Mouse (Mus musculus) liver, embryonic 15.5 days (tissue): ENCODE measurements around the gene Serinc4. TPM values are rescaled to one million over a fixed set of nuclear protein-coding genes. Genes with fewer than 3 reads are reported as not detected.
A peak's percentile ranks its signal among the peaks of the same experiment; 100 is the strongest.
"Not testable (repeated sequence)": the region's sequence is repeated elsewhere in the genome, so short reads cannot be mapped to it uniquely, and the experiment has no call there.

Experiments
- ATAC-seq: fragments of 200-750 bp; cut with Nextera tagmentation; 2 replicates; pipeline ENCODE4 v1.8.0; 2017; ENCODE audit warnings: moderate number of reproducible peaks, mild to moderate bottlenecking, moderate library complexity; ENCODE audit not compliant: insufficient read depth
- H3K27ac ChIP-seq: fragments of 300-500 bp; sonication (generic); replicated peaks from 2 replicates; pipeline ENCODE4 v1.5.1; 2015; ENCODE audit warnings: mild to moderate bottlenecking, inconsistent platforms
- H3K27me3 ChIP-seq: fragments of 300-500 bp; sonication (generic); 2 replicates; pipeline ENCODE4 v1.6.1; 2015; ENCODE audit warnings: mild to moderate bottlenecking, inconsistent platforms
- H3K36me3 ChIP-seq: fragments of 300-500 bp; sonication (generic); replicated peaks from 2 replicates; pipeline ENCODE4 v1.6.1; 2015; ENCODE audit warnings: moderate library complexity, mild to moderate bottlenecking, inconsistent platforms
- H3K4me1 ChIP-seq: fragments of 300-500 bp; sonication (generic); replicated peaks from 2 replicates; pipeline ENCODE4 v1.6.1; 2015; ENCODE audit warnings: inconsistent platforms
- H3K4me2 ChIP-seq: fragments of 300-500 bp; sonication (generic); 2 replicates; pipeline ENCODE4 v1.6.1; 2015; ENCODE audit warnings: moderate library complexity, mild to moderate bottlenecking, inconsistent platforms
- H3K4me3 ChIP-seq: fragments of 300-500 bp; sonication (generic); replicated peaks from 2 replicates; pipeline ENCODE4 v1.5.1; 2015; ENCODE audit warnings: mild to moderate bottlenecking, inconsistent platforms
- H3K9ac ChIP-seq: fragments of 300-500 bp; sonication (generic); 2 replicates; pipeline ENCODE4 v1.6.1; 2015; ENCODE audit warnings: moderate library complexity, mild to moderate bottlenecking, inconsistent platforms
- H3K9me3 ChIP-seq: fragments of 300-500 bp; sonication (generic); replicated peaks from 2 replicates; pipeline ENCODE4 v1.6.1; 2016; ENCODE audit warnings: inconsistent platforms
- WGBS: fragments of 180-500 bp; shearing (Covaris S2); methylation state at CpG from one replicate; pipeline ENCODE4 v1.1.7; 2015; ENCODE audit warnings: mixed read lengths; ENCODE audit not compliant: insufficient replicate concordance; 5-methylcytosine and 5-hydroxymethylcytosine counted together
- polyA plus RNA-seq: library from polyadenylated mRNA; unstranded; fragments of >200 nt; fragmentation: Nextera tagmentation; extraction: Ambion mirVana; gene quantifications from 2 replicates; pipeline ENCODE4 v1.2.1, GENCODE M21; 2015

Serinc4 gene
- polyA plus RNA-seq, 1 experiment from 2014 or later = not detected

DNA sequence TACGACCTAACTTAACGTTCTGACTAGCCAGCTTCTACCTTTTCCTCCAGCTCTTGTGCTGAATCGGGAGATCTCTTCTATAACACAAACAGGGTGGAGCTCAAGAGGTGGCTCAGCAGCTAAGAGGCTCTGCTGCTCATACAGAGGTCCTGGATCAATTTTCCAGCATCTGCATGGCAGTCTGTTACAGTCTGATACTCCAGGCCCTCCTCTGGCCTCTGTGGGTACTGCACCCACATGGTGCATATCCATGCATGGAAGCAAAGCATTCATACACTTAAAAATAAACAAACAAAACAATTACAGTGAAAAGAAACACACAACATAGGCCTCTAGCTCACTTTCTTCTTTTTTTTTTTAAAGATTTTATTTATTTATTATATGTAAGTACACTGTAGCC is 16.2 kb upstream of the Serinc4 start:
- peak overlapping the region; percentile 82; the same call in 1 of the 2 replicates for H3K4me2 ChIP-seq
- H3K9me3 ChIP-seq, ATAC-seq, H3K27ac ChIP-seq, H3K36me3 ChIP-seq, H3K27me3 ChIP-seq, H3K9ac ChIP-seq: not testable (repeated sequence)
- H3K4me3 ChIP-seq = peak overlapping the region; percentile 75
- peaks cover 11% of the 10 kb centered on the region for H3K4me1 ChIP-seq
- WGBS = 89% methylated on average over 3 of the region's 3 CpGs

DNA sequence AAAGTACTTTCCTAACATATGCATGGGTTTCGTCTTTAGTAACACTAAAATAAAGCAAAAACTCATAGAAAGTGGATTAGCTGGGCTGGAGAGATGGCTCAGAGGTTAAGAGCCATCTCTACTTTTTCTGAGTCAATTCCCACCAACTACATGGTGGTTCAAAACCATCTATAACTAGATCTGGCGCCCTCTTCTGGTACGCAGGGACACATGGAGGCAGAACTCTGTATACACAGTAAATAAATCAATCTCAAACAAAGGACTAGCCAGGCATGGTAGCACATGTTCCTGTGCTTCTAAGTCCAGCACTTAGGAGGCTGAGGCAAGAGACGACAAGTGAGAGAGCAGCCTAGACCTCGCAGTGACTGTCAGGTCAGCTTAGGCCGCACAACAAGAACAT is 12.4 kb upstream of the Serinc4 start:
- not testable (repeated sequence) for ATAC-seq, H3K27me3 ChIP-seq, H3K36me3 ChIP-seq, H3K4me3 ChIP-seq, H3K4me1 ChIP-seq, H3K9me3 ChIP-seq, H3K27ac ChIP-seq, H3K4me2 ChIP-seq, H3K9ac ChIP-seq
- WGBS = 56% methylated on average over 4 of the region's 6 CpGs

DNA sequence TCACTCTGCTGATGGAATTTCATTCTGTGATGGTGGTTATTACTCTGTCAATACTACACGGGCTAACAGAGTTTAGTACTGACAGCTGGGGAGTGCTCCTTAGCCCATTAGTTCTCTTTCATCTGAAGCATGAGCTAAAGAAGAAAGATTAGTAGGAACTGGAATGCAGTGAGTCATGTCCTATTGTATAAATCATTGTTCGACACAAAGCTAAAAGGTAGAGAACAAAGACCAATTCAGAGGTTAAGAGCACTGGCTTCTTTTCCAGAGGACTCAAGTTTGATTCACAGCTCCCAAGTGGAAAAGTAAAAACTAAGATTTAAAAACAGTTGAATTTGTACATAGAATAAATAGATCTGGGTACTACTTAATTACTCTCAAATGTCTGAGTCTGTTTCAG is 3.5 kb upstream of the Serinc4 start:
- Histone ChIP-seq H3K4me3 (no peak overlapping the region), H3K9ac (no peak overlapping the region), H3K9me3 (no peaks in the 10 kb centered on the region), H3K36me3 (peaks cover 29% of the 10 kb centered on the region), H3K4me2 (no peak overlapping the region), H3K4me1 (peaks cover 23% of the 10 kb centered on the region), H3K27me3 (no peaks in the 10 kb centered on the region), H3K27ac (no peak overlapping the region)
- no peak for ATAC-seq
- WGBS = 74% methylated on average over 2 of the region's 2 CpGs

DNA sequence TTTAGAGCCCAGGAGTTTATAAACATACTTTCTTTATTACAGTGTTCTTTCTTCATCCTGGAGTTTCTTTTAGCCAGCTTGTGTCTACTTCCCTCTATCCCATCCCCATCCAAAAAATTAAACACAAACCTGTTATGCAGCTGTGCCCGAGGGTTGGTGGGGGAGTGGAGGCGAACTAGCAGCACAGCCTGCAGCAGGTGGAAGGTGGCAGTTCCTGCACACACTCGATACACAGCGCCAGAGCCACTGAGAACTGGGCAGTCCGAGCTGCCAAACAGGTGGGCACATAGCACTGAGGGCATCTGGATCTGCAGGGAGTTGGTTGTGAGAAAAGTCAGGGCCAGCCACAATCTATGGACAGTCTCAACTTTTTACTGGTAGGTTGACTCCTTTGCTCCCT is 1.0 kb downstream of the Serinc4 start:
- no peaks in the 10 kb centered on the region for H3K9me3 ChIP-seq
- WGBS = 74% methylated on average over 5 of the region's 5 CpGs
- H3K4me2 ChIP-seq = no peak overlapping the region
- ATAC-seq = no peak
- H3K4me1 ChIP-seq = peaks cover 53% of the 10 kb centered on the region
- H3K27ac ChIP-seq = no peak overlapping the region
- no peak overlapping the region for H3K9ac ChIP-seq
- no peaks in the 10 kb centered on the region for H3K27me3 ChIP-seq
- no peak overlapping the region for H3K4me3 ChIP-seq
- peaks cover 51% of the 10 kb centered on the region for H3K36me3 ChIP-seq

DNA sequence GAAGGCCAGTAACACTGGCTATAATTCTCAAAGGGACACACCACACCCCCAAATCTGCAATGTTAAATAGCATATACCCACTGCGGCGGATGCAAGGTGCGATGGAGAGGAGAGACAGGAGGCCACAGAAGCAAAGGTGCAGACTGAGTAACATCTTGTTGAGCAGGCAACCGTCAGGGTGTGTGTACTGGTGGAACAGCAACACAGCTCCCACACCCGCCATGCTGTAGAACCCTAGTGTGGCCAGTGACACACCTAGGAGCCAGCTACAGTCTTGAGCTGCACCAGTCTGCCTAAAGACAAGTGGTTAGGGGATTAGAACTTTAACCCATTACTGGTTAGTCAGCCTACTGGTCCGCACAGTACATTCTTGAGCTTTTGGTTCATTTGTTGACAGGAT is 2.7 kb downstream of the Serinc4 start:
- Histone ChIP-seq H3K36me3 (peaks cover 36% of the 10 kb centered on the region), H3K4me2 (no peak overlapping the region), H3K4me1 (peaks cover 60% of the 10 kb centered on the region), H3K27ac (no peak overlapping the region), H3K9me3 (no peaks in the 10 kb centered on the region), H3K9ac (no peak overlapping the region), H3K27me3 (no peaks in the 10 kb centered on the region), H3K4me3 (no peak overlapping the region)
- ATAC-seq = no peak
- WGBS = 78% methylated on average over 6 of the region's 6 CpGs

DNA sequence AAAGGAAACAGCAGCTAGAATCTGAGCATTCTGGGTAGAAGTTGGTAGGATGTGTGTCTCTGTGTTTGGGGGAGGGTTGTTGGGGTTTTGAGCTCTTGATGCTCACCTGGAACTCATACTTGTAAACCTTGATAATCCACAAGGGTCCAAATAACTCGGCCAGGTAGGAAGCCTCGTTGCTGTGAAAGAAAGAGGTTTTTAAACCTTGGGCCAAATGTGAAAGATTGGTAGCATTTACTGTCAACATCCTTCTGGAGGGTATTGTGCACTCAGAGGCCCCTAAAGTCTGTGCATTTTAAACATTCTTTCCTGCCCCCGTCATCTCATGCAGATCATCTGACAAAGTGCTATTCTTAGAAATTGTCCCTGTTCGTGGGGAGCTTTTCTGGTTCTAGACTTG is 3.6 kb downstream of the Serinc4 start, which contains the start of gene Hypk:
Gene Hypk (plus strand): TSS at position 301 of the 400 bp plus-strand sequence.
- H3K4me1 ChIP-seq = peaks cover 61% of the 10 kb centered on the region
- H3K27ac ChIP-seq = no peak within 1 kb of the TSS; the same call in 1 of the 2 replicates
- no peak for ATAC-seq
- no peaks in the 10 kb centered on the region for H3K27me3 ChIP-seq
- no peaks in the 10 kb centered on the region for H3K9me3 ChIP-seq
- no peak within 1 kb of the TSS for H3K4me3 ChIP-seq
- WGBS = 61% methylated on average over 4 of the region's 4 CpGs
- peaks cover 29% of the 10 kb centered on the region for H3K36me3 ChIP-seq
- H3K4me2 ChIP-seq = no peak within 1 kb of the TSS
- H3K9ac ChIP-seq = no peak within 1 kb of the TSS

DNA sequence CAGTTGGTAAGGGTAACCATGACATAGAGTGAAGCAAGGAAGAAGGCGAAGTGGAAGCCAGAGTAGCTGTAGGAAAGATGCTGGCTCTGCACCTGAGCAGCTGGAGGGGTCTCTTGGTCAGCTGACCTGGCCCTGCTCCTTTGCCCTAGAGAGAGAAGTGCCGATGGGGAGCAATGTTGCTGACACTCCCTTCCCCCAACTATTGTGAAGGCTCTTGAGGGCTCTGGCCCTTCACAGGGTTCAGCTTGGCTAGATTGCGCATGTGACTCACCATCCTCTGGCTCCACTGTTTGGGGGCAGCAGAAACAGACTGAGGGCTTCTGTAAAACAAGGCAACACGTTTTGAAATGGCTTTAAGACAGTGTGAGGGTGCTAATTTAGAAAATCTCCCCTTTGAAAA is 4.2 kb downstream of the Serinc4 start:
- ATAC-seq = no peak
- Histone ChIP-seq H3K9me3 (no peaks in the 10 kb centered on the region), H3K9ac (no peak overlapping the region), H3K36me3 (peaks cover 29% of the 10 kb centered on the region), H3K4me3 (no peak overlapping the region), H3K27me3 (no peaks in the 10 kb centered on the region), H3K4me2 (no peak overlapping the region), H3K4me1 (peaks cover 61% of the 10 kb centered on the region), H3K27ac (no peak overlapping the region; the same call in 1 of the 2 replicates)
- WGBS = 74% methylated on average over 4 of the region's 4 CpGs

DNA sequence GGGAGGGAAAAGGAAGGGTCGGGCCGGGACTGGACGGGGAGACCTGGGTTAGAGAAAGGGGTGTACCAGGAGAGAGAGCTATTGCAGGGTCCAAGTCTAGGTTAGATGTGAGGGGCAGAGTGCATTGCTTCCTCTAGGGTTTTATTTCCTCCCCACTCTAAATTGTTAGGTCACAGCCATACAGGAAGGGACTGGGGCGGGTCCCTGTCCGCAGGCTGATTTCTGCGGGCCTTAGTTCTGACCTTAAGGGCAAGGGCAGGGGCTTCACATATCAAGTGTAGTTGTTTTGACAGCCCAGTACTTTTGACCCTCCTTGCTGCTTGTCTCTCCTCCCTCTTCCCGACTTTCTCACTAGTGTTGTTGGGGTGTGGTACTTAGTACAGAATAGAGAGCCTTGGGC is 6.5 kb downstream of the Serinc4 start:
- H3K27me3 ChIP-seq = no peaks in the 10 kb centered on the region
- WGBS = 1% methylated on average over 7 of the region's 7 CpGs
- H3K9ac ChIP-seq = peak overlapping the region; percentile 100
- no peak for ATAC-seq
- peak overlapping the region; percentile 92 for H3K27ac ChIP-seq
- H3K36me3 ChIP-seq = peaks cover 29% of the 10 kb centered on the region
- peaks cover 50% of the 10 kb centered on the region for H3K4me1 ChIP-seq
- peak overlapping the region; percentile 99 for H3K4me3 ChIP-seq
- no peaks in the 10 kb centered on the region for H3K9me3 ChIP-seq
- H3K4me2 ChIP-seq = peak overlapping the region; percentile 96

DNA sequence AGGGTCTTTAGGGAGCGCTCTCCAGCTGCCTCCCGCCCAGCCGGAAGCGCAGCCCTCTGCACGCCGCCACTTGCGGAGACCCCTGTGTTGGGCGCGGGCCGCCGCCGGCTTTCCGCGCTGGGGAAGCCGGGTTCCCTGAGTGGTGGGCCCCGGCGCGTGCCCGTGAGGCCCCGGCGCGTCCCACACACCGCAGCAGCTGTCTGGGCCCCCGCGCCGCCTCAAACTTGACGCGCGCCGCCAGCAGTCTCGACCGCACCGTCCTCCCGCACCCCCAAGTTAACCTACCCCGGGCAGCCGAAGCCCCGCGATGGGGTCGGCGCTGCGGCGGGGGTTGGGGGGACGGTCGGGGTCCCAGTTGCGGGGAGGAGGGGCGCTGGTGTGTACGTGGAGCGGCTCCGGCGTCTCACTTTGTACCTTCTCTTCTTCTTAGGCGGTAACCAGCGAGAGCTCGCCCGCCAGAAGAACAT is 7.0 kb downstream of the Serinc4 start:
- under 1% methylated on average over 54 of the region's 54 CpGs for WGBS
- H3K27ac ChIP-seq = peak overlapping the region; percentile 92
- peak; percentile 14 for ATAC-seq
- 0 out of 2 replicates have a peak, but pooled peaks cover 3% of the 10 kb centered on the region for H3K27me3 ChIP-seq
- peak overlapping the region; percentile 100 for H3K9ac ChIP-seq
- H3K4me2 ChIP-seq = peak overlapping the region; percentile 96
- peaks cover 29% of the 10 kb centered on the region for H3K36me3 ChIP-seq
- H3K9me3 ChIP-seq = no peaks in the 10 kb centered on the region
- peaks cover 50% of the 10 kb centered on the region for H3K4me1 ChIP-seq
- peak overlapping the region; percentile 99 for H3K4me3 ChIP-seq

DNA sequence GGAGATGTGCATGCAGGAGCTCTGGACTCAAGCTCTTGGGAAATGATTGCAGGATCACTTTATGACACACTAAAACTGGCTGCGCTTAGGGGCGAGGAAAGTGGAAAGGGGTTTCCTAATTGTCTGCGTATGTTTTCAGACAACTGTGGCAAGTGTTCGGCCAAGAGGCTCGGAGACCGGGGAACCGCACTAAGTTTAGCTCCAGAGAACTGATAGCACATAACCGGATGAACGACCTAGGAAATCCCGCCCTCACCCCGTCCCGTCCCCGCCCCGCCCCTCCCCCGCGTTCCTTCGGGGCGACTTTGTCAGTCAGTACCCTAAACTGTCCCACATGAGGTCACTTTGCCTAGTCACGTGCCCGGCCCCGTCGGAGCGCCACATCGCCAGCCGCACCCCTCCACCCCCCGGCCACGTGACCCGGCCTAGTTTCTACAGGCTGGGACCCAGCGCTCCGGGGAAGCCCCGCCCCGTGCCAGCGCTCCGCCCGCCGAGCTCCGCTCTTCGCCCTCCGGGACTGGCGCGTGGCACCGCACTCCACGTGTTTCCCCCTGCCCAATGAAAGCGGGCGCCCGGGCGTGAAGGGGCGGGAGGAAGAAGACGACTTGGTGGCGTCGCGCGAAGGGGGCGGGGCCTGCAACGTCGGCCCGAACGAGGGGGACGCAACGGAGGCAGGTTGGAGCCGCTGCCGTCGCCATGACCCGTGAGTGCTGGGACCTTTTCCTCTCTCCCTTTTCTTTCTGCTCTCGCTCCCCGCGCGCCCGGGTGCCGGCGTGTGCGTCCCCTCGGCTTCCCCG is 7.6 kb downstream of the Serinc4 start, which contains the start of gene Serf2:
Gene Serf2 (plus strand): TSS at position 457 of the 797 bp plus-strand sequence.
- H3K27ac ChIP-seq = peak within 1 kb of the TSS; percentile 92
- H3K4me1 ChIP-seq = peaks cover 48% of the 10 kb centered on the region
- ATAC-seq = peak; percentile 98
- peak within 1 kb of the TSS; percentile 100 for H3K9ac ChIP-seq
- H3K4me2 ChIP-seq = peak within 1 kb of the TSS; percentile 96
- peak within 1 kb of the TSS; percentile 99 for H3K4me3 ChIP-seq
- peaks cover 10% of the 10 kb centered on the region for H3K27me3 ChIP-seq
- peaks cover 27% of the 10 kb centered on the region for H3K36me3 ChIP-seq
- under 1% methylated on average over 74 of the region's 74 CpGs for WGBS
- no peaks in the 10 kb centered on the region for H3K9me3 ChIP-seq

DNA sequence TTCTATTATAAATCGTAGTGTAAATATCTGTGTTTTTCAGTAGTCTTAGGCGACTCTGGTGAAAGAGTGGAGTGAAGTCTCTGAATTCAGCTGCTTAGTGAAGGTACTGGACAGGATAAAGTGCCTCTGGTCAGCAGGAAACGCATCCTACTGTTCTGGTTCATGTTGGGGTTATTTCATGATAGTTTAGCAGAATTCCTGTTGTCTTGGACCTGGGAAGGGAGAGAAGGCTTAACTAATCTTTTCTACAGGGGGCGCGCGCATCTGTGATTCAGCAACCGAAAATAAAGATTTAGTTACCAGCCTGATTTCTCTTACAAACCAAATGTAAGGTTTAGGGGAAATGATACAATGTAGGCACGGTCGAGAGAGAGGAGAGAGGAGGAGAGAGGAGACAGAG is 8.4 kb downstream of the Serinc4 start:
- Histone ChIP-seq H3K27ac (peak overlapping the region; percentile 87), H3K9me3 (no peaks in the 10 kb centered on the region), H3K9ac (peak overlapping the region; percentile 66), H3K27me3 (peaks cover 15% of the 10 kb centered on the region), H3K36me3 (peaks cover 19% of the 10 kb centered on the region), H3K4me3 (peak overlapping the region; percentile 99), H3K4me2 (peak overlapping the region; percentile 96), H3K4me1 (peaks cover 43% of the 10 kb centered on the region)
- 13% methylated on average over 9 of the region's 9 CpGs for WGBS
- no peak for ATAC-seq
